8 mouse cellular contexts compared by ENCODE assay signal in the genomic region with DNA sequence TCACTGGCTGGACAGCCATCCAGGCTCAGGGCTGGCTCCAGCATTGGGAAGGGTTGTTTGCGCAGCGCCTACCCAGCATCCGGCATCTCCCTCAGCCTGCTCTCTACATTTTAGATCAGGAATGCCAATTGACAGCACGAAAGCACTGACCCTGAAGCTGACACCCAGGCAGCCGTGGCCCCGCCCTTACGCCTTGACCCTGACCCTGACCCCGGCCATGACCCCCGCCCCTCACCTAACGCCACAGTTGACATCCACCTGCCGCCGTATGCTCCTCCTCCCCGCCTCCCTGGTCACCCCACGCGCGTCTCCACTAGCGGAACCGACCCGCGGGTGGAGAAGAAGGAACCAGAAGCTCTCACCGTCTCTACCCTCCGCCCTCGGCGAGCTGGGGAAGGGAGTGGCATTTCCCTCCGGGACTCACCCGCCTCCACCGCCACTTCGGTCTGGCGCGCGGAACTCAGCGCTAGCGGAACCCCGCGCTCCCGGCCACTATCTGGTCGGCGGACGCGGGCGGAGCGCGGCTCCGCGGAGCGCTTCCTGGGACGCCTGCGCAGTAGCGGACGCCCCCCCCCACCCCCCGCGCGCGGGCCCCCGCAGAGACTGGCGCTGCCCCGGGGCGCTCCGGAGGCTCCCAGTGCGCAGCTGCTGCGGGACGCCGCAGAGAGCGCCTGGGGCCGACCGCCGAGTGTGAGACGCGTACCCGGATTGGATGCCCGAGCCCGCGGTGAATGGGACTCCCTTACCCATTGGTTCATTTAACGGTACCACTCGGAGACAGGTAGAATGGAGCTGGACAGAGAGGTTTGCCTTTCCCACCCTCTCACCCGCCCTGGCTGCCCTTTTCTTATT. TPM values are rescaled to one million over a fixed set of nuclear protein-coding genes. Genes with fewer than 3 reads are reported as not detected.
DNase-seq lines count a peak whose midpoint lies in the region; ATAC-seq lines count a peak whose summit lies in the region.

A gene (minus strand): TSS at position 523 of the 852 bp plus-strand sequence.

- H3K27me3 ChIP-seq in hindbrain, embryonic 12.5 days: 0 out of 2 replicates have a peak, but pooled peaks cover 9% of the 10 kb centered on the region

- H3K4me1 ChIP-seq in hindbrain, embryonic 12.5 days: peaks cover 5% of the 10 kb centered on the region

- H3K9ac ChIP-seq in hindbrain, embryonic 12.5 days: peak within 1 kb of the TSS; percentile 69

- H3K36me3 ChIP-seq in hindbrain, embryonic 12.5 days: no peaks in the 10 kb centered on the region

- peak; percentile 99 for ATAC-seq in hindbrain, embryonic 12.5 days (ENCODE audit: low FRiP score)

- H3K27ac ChIP-seq in hindbrain, embryonic 12.5 days: peak within 1 kb of the TSS; percentile 41

- H3K9me3 ChIP-seq in hindbrain, embryonic 12.5 days (replicated peaks): no peaks in the 10 kb centered on the region

- peak within 1 kb of the TSS; percentile 65 for H3K4me3 ChIP-seq in hindbrain, embryonic 12.5 days

- WGBS in hindbrain, embryonic 12.5 days: under 1% methylated on average over 73 of the region's 76 CpGs

- DNase-seq in R1 (ENCODE audit: low read depth, low spot score): peak; percentile 91
- DNase-seq in cerebellum, postnatal 14 days: peak; percentile 84 to 85
- DNase-seq in frontal cortex, postnatal 14 days (ENCODE audit: low spot score in 2 of 2): peak; percentile 77 to 86
- peak; percentile 81 to 84 for DNase-seq in layer of hippocampus, postnatal 25 days (ENCODE audit: extremely low spot score in 1 of 2, low spot score in 1 of 2)
- peak; percentile 90 for DNase-seq in lung, postnatal 14 days
- DNase-seq in ovary, postnatal 36 days (ENCODE audit: low spot score): peak; percentile 90
- DNase-seq in thymus, postnatal 14 days: peak; percentile 92

- peak within 1 kb of the TSS; percentile 96 for H3K4me2 ChIP-seq in hindbrain, embryonic 12.5 days (replicated peaks)

RNA-seq across cellular contexts. Expression of the gene that starts here (rescaled TPM):
- polyA plus RNA-seq in hindbrain, embryonic 12.5 days (2016; fragmentation: Nextera tagmentation; extraction: Ambion mirVana): 3.9 and 4.3 TPM in 2 replicates
- 10 to 100 TPM; 13.4 to 15.7 TPM for total RNA-seq in layer of hippocampus, postnatal 25 days (2021)

Comparison
In these comparisons a context has a peak if more than half of its experiments do, and no peak if none do; other contexts are left out.
1. Peak in every context shown above with its lines: DNase-seq, ATAC-seq, H3K4me3 ChIP-seq and H3K27ac ChIP-seq.